Mouse (Mus musculus) lung, embryonic 14.5 days (tissue): ENCODE data around the gene Dscaml1. TPM values are rescaled to one million over a fixed set of nuclear protein-coding genes. Genes with fewer than 3 reads are reported as not detected.
A peak's percentile ranks its signal among the peaks of the same experiment; 100 is the strongest.

Experiments used
- ATAC-seq: fragments of 200-750 bp; cut with Nextera tagmentation; 2 replicates; pipeline ENCODE4 v1.8.0; 2017; ENCODE audit warnings: mild to moderate bottlenecking, moderate TSS enrichment, moderate library complexity; ENCODE audit not compliant: insufficient read depth
- DNase-seq: peaks from one replicate; pipeline ENCODE4 v3.0.0-alpha.2; 2015
- H3K27ac ChIP-seq: fragments of 300-500 bp; sonication (generic); 2 replicates; pipeline ENCODE4 v1.5.1; 2014; ENCODE audit warnings: low read depth, mild to moderate bottlenecking, moderate library complexity
- H3K27me3 ChIP-seq: fragments of 300-500 bp; sonication (generic); 2 replicates; pipeline ENCODE4 v1.6.1; 2014; ENCODE audit warnings: low read length, control low read depth; ENCODE audit not compliant: insufficient read depth
- H3K36me3 ChIP-seq: fragments of 300-500 bp; sonication (generic); 2 replicates; pipeline ENCODE4 v1.6.1; 2014; ENCODE audit warnings: control low read depth; ENCODE audit not compliant: insufficient read depth
- H3K4me1 ChIP-seq: fragments of 300-500 bp; sonication (generic); 2 replicates; pipeline ENCODE4 v1.6.1; 2014; ENCODE audit warnings: antibody characterized with exemption, control low read depth; ENCODE audit not compliant: insufficient read depth
- H3K4me2 ChIP-seq: fragments of 300-500 bp; sonication (generic); 2 replicates; pipeline ENCODE4 v1.6.1; 2014; ENCODE audit warnings: mild to moderate bottlenecking
- H3K4me3 ChIP-seq: fragments of 300-500 bp; sonication (generic); 2 replicates; pipeline ENCODE4 v1.5.1; 2014; ENCODE audit warnings: low read depth, low read length
- H3K9ac ChIP-seq: fragments of 300-500 bp; sonication (generic); 2 replicates; pipeline ENCODE4 v1.6.1; 2014
- H3K9me3 ChIP-seq: fragments of 300-500 bp; sonication (generic); 2 replicates; pipeline ENCODE4 v1.6.1; 2016; ENCODE audit warnings: low read depth, low read length, control low read depth
- CTCF ChIP-seq: IDR thresholded peaks from 2 replicates; pipeline ENCODE4 v1.5.1; 2016; ENCODE audit warnings: antibody characterized with exemption, low read depth
- WGBS: fragments of 180-500 bp; shearing (Covaris S2); extraction: QIAGEN DNeasy Blood & Tissue Kit; methylation state at CpG from one replicate; pipeline ENCODE4 v1.1.7; 2014; 5-methylcytosine and 5-hydroxymethylcytosine counted together
- polyA plus RNA-seq: library from polyadenylated mRNA; unstranded; fragments of >200 nt; fragmentation: Nextera tagmentation; extraction: Ambion mirVana; gene quantifications from 2 replicates; pipeline ENCODE4 v1.2.1, GENCODE M21; 2014

Dscaml1 gene
- polyA plus RNA-seq, 1 experiment from 2014 or later: 0.05 TPM

DNA sequence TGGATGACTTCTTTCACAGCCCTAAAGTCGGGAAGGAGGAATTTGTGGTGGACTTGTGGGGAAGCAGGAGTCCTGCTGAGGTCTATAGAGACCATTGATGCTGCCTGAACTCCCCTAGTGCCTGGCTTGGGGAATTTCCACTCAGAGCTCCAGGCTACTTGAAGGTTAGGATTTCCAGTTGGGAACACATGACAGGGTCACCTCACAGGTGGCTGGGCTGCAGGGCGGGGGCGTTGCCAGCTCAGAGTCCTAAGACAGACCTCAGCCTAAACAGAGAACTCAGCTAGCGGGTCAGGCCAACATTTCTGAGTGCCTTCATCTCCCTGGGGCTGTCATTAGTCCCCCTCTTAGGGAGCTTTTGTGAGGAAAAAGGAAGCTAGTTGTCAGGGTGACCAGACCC, 24.6 kb upstream of the Dscaml1 start:
- no peaks in the 10 kb centered on the region for H3K36me3 ChIP-seq
- H3K4me1 ChIP-seq: no peaks in the 10 kb centered on the region
- ATAC-seq (no peak), DNase-seq (no peak)
- no peak overlapping the region for H3K27ac ChIP-seq
- no peak overlapping the region for H3K9ac ChIP-seq
- WGBS: 50% methylated on average over 4 of the region's 4 CpGs
- H3K27me3 ChIP-seq: no peaks in the 10 kb centered on the region
- H3K4me2 ChIP-seq: no peak overlapping the region
- H3K4me3 ChIP-seq: no peak overlapping the region
- TF ChIP-seq CTCF: peak; percentile 6; the same call in 1 of the 2 replicates
- no peaks in the 10 kb centered on the region for H3K9me3 ChIP-seq

DNA sequence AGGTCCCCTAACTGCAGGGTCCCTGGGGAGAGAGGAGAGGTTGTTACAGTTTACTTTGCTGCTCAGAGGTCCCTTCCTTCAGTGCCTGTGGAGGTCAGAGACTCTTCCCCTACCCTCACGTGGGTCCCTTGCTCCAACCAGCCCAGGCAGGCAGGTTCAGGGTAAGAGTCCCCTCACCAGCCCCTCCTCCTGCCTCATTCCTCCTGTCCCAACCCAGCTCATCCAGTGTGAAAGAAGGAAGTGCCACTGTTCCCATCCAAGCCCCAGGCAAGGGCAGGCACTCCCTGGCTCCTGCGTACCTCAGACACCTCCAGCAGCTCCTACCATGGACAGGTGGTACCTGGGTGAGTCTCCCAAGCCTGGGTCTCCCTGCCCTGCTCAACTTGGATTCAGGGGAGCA, 23.5 kb upstream of the Dscaml1 start:
- WGBS: 49% methylated on average over 2 of the region's 2 CpGs
- DNase-seq (no peak), ATAC-seq (no peak)
- H3K9ac ChIP-seq: no peak overlapping the region
- no peaks in the 10 kb centered on the region for H3K27me3 ChIP-seq
- no peak overlapping the region for H3K4me2 ChIP-seq
- H3K27ac ChIP-seq: no peak overlapping the region
- H3K36me3 ChIP-seq: no peaks in the 10 kb centered on the region
- no peak overlapping the region for H3K4me3 ChIP-seq
- TF ChIP-seq CTCF: no peak
- H3K9me3 ChIP-seq: no peaks in the 10 kb centered on the region
- H3K4me1 ChIP-seq: no peaks in the 10 kb centered on the region

DNA sequence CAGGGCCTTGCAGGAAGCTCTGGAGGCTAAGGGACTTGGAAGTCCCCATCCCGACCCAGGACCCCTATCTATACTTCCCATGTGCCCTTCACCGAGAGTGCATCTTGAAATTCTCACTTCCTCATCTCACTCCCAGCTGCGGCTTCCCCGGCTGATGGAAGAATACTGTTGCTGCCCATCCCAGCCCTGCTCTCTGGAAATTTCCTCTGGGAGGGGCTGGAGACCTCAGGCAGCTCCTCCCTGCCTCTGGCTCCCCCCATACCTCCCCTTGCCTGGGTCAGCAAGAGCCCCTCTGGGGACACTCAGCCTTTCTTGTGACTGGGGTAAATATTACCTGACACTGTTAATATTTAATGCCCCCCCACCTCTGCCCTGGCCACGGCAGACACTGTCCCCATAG, 20.7 kb upstream of the Dscaml1 start:
- H3K27me3 ChIP-seq: no peaks in the 10 kb centered on the region

DNA sequence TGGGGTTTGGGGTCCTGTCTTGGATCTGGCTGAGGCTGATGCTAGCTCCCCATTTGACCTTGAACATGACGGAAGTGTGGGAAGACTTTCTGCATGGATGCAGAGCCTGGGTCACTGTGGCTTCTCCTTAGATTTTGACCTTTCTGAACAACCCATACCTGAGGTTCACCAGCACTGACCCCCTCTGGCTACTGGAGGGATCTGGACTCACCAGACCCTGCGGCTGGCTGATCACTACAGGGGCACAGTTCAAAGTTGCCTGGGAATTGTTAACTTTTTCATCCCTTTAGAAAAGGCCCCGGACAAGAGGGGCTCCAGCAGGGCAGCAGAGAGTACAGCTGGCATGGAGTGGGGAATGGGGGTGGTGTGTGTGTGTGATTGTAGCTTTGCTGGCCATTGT, 19.6 kb upstream of the Dscaml1 start:
- Histone ChIP-seq H3K9me3 (no peaks in the 10 kb centered on the region), H3K27ac (no peak overlapping the region), H3K9ac (no peak overlapping the region), H3K4me2 (no peak overlapping the region), H3K4me3 (no peak overlapping the region), H3K4me1 (no peaks in the 10 kb centered on the region; the same call in 1 of the 2 replicates), H3K27me3 (no peaks in the 10 kb centered on the region), H3K36me3 (no peaks in the 10 kb centered on the region)
- WGBS: 86% methylated on average over 3 of the region's 3 CpGs
- no peak for ATAC-seq
- TF ChIP-seq CTCF: no peak
- DNase-seq: no peak

More for the DNA sequence above, 20.7 kb upstream of the Dscaml1 start:
- ATAC-seq (no peak), DNase-seq (no peak)
- H3K9me3 ChIP-seq: no peaks in the 10 kb centered on the region
- WGBS: 49% methylated on average over 5 of the region's 5 CpGs
- no peaks in the 10 kb centered on the region for H3K36me3 ChIP-seq
- TF ChIP-seq CTCF: no peak
- H3K9ac ChIP-seq: no peak overlapping the region
- H3K4me3 ChIP-seq: no peak overlapping the region
- no peak overlapping the region for H3K27ac ChIP-seq
- no peaks in the 10 kb centered on the region for H3K4me1 ChIP-seq
- H3K4me2 ChIP-seq: no peak overlapping the region

DNA sequence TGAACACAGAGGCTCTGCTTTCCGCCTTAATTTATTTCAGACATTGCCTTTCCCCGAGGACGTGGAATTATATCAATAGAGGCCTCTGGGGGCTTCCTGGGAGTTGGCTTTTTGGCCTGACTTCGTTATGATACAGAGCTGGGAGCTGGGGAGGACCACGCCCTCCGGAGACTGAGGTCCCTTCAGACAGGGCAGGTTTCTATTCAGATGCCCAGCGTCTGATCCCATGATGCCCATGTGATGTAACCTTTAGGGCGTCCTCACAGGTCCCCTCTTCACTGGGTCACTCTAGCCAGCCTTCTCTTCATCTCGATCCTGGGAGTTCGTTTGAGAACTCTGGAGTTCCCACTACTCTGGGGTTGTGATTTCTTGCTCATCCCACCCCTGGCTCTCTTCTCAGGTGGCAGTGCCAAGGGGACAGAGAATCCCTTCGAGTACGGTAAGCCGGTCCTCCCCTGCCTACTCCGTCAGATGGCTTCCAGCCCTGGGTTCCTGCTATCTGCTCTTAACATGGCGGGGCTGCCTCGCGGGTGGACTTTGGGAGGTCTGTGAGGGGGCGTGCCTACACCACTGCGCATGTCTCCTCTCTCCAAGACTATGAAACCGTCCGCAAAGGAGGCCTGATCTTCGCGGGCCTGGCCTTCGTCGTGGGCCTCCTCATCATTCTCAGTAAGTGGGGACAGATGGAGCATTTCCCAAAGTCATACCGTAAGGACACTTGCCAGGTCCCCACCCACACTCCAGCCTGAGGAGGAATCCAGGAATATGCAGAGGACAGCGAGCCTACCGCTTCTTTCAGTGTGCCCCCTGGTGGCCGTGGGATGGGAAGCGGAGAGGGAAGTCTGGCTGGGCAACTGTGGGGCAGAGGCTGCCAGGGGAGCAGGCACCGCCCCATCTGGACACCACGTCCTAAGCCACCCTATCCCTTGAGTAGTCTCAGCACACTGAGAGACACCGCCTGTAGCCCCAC, 18.4 kb upstream of the Dscaml1 start:
- H3K9me3 ChIP-seq: no peaks in the 10 kb centered on the region
- H3K27me3 ChIP-seq: no peaks in the 10 kb centered on the region
- H3K4me3 ChIP-seq: peak overlapping the region; percentile 19
- DNase-seq: peak; percentile 90
- H3K9ac ChIP-seq: no peak overlapping the region
- peak overlapping the region; percentile 55 for H3K4me2 ChIP-seq
- WGBS: 34% methylated on average over 33 of the region's 33 CpGs
- peak overlapping the region; percentile 50; the same call in 1 of the 2 replicates for H3K27ac ChIP-seq
- no peaks in the 10 kb centered on the region; the same call in 1 of the 2 replicates for H3K4me1 ChIP-seq
- ATAC-seq: peak; percentile 78
- TF ChIP-seq CTCF: peak; percentile 96
- H3K36me3 ChIP-seq: no peaks in the 10 kb centered on the region

DNA sequence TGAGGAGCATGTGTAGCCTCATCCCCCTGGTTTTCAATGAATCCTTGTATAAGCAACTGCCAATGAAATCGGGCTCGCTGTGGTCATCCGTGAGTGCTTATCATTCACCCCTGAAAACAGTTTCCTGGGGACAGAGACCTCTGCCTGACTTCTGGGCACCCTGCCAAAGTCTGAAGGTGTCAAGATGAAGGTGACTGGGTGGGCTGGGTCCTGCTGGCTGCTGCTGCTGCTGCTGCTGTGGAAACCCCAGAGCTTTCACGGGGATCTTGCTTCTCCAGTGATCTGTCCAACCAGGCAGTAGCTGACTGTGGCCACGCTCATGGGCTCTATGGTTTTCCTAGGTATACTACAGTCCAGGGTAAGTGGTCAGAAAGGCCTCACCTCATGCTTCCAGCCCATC, 16.2 kb upstream of the Dscaml1 start:
- Histone ChIP-seq H3K9ac (no peak overlapping the region), H3K27ac (no peak overlapping the region), H3K9me3 (no peaks in the 10 kb centered on the region), H3K4me3 (no peak overlapping the region), H3K27me3 (no peaks in the 10 kb centered on the region), H3K4me2 (no peak overlapping the region), H3K36me3 (no peaks in the 10 kb centered on the region), H3K4me1 (no peaks in the 10 kb centered on the region; the same call in 1 of the 2 replicates)
- ATAC-seq (no peak), DNase-seq (no peak)
- WGBS: 46% methylated on average over 5 of the region's 5 CpGs
- TF ChIP-seq CTCF: no peak

DNA sequence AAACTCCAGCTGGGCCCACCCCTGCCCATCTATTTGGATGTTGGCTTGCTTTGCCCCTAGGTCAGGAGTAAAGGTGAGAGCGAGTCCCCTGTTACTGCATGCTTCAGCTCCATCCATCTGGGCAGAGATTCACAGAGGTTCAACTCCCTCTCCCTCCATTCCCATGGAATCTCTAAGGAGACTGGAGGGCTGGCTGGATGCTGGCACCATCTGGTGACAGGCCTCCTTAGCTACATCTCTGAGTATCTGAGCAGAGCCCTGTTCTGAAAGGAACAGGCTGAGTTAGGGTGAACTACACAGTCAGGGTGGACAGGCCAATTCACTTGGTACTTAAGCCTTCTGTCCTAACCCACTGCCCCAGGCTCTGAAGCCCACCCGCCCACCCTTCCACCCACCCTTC, 15.8 kb upstream of the Dscaml1 start:
- Histone ChIP-seq H3K9ac (no peak overlapping the region), H3K27me3 (no peaks in the 10 kb centered on the region), H3K36me3 (no peaks in the 10 kb centered on the region), H3K4me2 (no peak overlapping the region), H3K27ac (no peak overlapping the region), H3K4me3 (no peak overlapping the region), H3K4me1 (no peaks in the 10 kb centered on the region; the same call in 1 of the 2 replicates), H3K9me3 (no peaks in the 10 kb centered on the region)
- WGBS: 87% methylated on average over 2 of the region's 2 CpGs
- no peak for ATAC-seq
- no peak for DNase-seq
- no peak for TF ChIP-seq CTCF
